Mouse (Mus musculus) ES-Bruce4 (cell line): ENCODE measurements at regions not wholly inside any gene's neighbourhood (a gene's known extent, or its start where the extent isn't known, plus 50 kb on each side); places are given as distances from the start of the nearest gene placed in this dataset.

Experiments used
- CTCF ChIP-seq: IDR thresholded peaks from one replicate; pipeline ENCODE4 v1.8.1; 2011; ENCODE audit warnings: low read depth, low read length
- EP300 ChIP-seq: IDR thresholded peaks from 2 replicates; pipeline ENCODE4 v1.6.1; 2011; ENCODE audit warnings: low read depth, low read length; ENCODE audit not compliant: insufficient read depth
- POLR2A ChIP-seq: IDR thresholded peaks from one replicate; pipeline ENCODE4 v1.8.1; 2011; ENCODE audit warnings: low read length; ENCODE audit not compliant: insufficient read depth

GRCm38 (mm10) chr2:101084648-101085047 lies 539.9 kb upstream of the Rag2 start:
- TF ChIP-seq CTCF (no peak), POLR2A (no peak), EP300 (no peak)
